Mouse (Mus musculus) spleen, postnatal 36 days (tissue): ENCODE measurements around the gene Parp12.
A peak's percentile ranks its signal among the peaks of the same experiment; 100 is the strongest.

ENCODE experiments used
- DNase-seq, 2 experiments: peaks; one replicate each; pipeline ENCODE4 v3.0.0; 2022; ENCODE audit warnings: low spot score in 2 of 2, mixed read lengths in 1 of 2

Gene Parp12

DNA sequence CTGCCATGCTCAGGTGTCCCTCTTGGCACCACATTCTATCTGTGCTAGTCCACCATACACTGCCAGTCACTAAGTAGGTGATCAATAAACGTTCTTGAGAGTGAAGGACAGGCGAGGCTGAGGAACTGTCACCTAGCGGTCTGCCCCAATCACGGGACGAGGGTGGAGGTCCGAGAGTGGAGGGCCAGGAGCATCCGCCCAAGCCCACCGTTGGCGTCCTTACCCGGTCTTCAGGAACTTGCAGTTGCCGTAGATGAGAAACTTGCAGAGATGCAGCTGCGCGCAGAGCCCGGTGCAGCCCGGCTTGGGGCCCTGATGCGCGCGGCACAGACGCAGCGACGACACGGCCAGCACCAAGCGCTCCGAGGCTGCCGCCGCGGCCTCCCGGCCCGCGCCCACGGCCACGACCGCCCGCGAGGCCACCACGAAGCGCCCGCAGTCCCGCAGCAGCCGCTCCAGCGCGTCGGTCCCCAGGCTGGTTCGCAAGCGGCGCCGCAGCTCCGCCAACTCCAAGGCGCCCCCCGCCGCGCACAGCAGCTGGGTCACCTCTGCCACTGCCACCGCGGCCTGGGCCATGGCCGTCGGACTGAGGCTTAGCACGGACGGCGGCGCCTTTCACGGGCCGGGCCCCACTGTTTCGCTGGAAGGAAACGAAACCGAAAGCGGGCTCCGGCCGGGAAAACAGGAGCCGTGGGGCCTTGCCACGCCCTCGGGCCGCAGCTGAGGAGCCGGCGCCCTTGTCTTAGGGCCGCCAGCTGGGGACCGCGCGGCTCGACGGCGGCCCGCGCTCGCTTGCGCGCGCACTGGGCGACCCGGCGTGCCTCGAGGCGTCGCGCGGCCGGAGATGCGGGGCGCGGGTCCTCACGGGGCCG, at the start of gene Parp12:
Gene Parp12 (minus strand): TSS at position 766 of the 872 bp plus-strand sequence.
- DNase-seq = peak; percentile 51 to 66

GRCm38 (mm10) chr6:39164891-39165290, 46.7 kb upstream of the Parp12 start:
- DNase-seq = no peak

DNA sequence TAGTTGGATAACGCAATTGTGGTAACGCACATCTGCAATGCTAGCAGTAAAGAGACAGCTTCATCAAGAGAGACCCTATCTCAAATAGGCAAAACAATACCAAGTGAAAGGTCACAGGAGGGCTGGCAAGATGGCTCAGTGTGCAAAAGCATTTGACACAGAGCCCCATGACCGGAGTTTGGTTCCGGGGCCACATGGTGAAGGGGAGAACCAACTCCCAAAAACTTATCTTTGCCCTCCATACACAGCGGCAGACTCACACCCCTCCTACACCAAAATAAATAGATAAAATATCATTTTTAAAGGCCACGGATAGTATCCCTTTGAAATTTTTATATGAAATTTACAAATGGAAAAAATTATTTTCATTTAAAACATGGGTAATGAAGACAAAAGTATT, 43.8 kb upstream of the Parp12 start:
- peak in 1 of 2 experiments; percentile 17 for DNase-seq

GRCm38 (mm10) chr6:39146041-39146440, 27.9 kb upstream of the Parp12 start:
- DNase-seq = no peak

- DNase-seq = no peak
Observed at GRCm38 (mm10) chr6:39132556-39132955, 14.4 kb upstream of the Parp12 start.

- DNase-seq = no peak
Observed at GRCm38 (mm10) chr6:39131480-39131879, 13.3 kb upstream of the Parp12 start.

GRCm38 (mm10) chr6:39124719-39125118, 6.6 kb upstream of the Parp12 start:
- no peak for DNase-seq

GRCm38 (mm10) chr6:39120685-39121084, 2.5 kb upstream of the Parp12 start:
- no peak for DNase-seq

GRCm38 (mm10) chr6:39118456-39118881, 320 bp upstream of the Parp12 start:
- DNase-seq = no peak

DNA sequence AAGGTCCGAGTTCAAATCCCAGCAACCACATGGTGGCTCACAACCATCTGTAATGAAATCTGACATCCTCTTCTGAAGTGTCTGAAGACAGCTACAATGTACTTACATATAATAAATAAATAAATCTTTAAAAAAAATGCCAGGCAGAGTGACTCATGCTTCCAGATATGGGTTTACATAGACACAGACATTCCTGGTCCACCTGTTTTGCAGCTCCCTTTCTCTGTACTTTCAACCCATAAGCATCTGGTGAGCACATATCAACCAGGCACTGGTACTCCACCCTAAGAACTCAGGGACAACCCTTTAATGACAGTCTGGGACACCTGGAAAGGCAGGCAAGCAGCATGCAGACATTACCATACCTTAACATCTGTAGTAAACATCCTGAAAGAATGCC, 2.7 kb downstream of the Parp12 start:
- no peak for DNase-seq

- no peak for DNase-seq
Observed at GRCm38 (mm10) chr6:39113141-39113540, 5.0 kb downstream of the Parp12 start.

- no peak for DNase-seq
Observed at GRCm38 (mm10) chr6:39112701-39113100, 5.4 kb downstream of the Parp12 start.

DNA sequence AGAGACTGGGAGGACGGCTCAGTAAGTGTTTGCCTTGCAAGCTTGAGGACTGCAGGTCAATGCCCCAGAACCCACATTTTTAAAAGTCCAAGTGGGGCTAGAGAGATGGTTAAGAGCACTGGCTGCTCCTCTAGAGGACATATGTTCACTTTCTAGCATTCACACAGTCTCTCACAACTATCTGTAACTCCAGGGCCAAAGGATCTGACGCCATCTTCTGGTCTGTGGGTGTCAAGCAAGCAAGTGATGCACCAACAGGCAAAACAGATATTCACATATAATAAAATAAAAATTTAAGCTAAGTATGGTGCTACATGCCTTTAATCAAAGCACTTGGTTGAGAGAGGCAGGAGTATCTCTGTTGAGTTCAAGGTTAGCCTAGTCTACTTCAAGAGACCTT, 11.3 kb downstream of the Parp12 start:
- DNase-seq = no peak

DNA sequence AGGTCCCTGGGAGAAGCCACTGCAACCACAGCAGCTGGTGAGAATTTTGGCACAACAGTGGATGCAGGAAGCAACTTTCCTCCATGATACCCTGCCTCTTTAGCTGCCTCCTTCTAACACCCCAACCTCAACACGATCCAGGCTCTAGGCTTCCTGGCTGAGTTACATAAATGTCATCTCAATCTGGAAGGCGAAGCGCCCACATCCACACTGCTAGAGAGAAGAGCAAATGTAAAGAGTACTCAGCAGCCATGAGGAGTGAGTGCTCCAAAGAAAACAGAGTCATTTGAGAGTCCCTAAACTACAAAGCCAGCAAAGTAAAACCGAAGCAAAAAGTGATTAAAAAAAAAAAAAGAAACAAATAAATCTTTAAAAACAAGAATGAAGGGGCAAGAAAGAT, 13.5 kb downstream of the Parp12 start:
- no peak for DNase-seq

GRCm38 (mm10) chr6:39076498-39076897, 41.7 kb downstream of the Parp12 start:
- DNase-seq = no peak

DNA sequence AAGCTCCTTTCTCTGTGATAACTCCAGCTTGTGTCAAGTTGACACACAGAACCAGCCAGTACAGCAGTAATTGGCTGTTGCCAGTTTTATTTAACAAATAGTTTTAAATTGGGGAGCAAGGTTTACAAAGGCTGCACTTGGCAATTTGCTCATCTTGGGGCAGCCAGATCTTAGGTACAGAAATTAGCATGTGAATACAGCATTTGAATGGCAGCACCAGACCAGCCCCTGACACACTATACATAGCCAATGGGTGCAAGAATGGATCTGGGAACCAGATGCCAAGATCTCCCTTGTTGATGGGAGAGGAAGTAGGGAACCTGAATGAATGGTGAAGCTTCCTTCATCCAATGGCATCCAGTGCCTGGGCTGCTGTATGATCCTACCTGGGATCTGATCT, 44.0 kb downstream of the Parp12 start:
- DNase-seq = no peak

GRCm38 (mm10) chr6:39072664-39073063, 45.5 kb downstream of the Parp12 start:
- no peak for DNase-seq

- DNase-seq = peak; percentile 40 to 52
Observed at GRCm38 (mm10) chr6:39066935-39067578, 51.1 kb downstream of the Parp12 start.

DNA sequence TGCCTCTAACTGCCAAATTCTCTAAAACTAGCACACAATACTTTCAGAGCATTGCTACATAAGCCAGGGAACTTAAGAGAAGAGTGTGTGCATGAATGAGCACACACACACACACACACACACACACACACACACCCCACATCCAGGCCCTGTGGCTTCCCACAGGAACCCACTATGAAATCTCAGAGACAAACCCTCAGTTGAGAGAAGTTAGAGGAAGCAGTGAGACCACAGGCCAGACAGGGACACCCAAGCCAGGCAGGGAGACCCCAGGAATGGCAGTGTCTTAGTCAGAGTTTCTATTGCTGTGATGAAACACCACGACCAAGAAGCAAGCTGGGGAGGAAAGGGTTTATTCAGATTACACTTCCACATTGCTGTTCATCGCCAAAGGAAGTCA, 54.6 kb downstream of the Parp12 start:
- no peak for DNase-seq

DNA sequence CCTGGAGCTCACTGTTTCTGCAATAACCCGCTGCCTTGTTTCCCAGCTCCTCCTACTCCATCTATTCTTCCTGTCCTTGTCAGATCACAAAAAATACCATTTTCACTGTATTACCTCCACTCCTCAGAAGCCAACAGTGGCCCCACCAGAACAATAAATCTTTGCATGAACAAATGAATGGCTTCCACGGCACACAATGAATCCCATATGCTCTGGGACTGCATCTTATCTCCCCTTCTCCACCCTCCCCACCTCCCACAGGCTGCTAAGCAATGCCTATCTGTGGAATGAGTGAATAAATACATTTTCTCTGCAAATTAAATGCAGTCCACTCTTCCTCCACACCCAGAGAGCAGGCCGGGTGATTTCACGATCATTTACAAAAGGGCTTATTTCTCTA, 57.0 kb downstream of the Parp12 start:
- no peak for DNase-seq

- no peak for DNase-seq
Observed at GRCm38 (mm10) chr6:39059547-39060497, 58.3 kb downstream of the Parp12 start.

DNA sequence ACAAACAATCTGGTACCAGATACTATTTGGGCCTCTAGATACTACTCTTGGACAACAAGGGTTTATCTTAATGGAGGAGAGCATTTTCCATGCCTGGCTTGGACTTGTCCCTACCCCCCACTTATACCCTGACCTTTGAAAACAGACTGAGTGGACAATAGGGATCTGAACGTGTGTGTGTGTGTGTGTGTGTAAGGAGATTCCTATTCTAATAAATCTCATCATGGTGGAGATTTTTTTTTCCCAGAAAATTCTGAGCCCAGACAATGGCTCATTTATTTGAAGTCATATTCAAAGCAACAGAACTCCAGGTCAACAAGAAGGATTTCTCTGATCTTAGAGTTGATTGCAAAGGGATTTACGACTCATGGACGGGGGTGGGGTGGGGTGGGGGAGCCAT, 59.2 kb downstream of the Parp12 start:
- no peak for DNase-seq
